Mouse (Mus musculus): ENCODE measurements around the gene Tbce.

GRCm38 (mm10) chr13:13993041-13993440 lies 46.4 kb downstream of the Tbce start:
- TF ChIP-seq CTCF (IDR thresholded peaks at IDR 0.05; ENCODE audit: low read depth) (no peak), EP300 (IDR thresholded peaks at IDR 0.05; ENCODE audit: low read depth) (no peak)

Measured in heart, postnatal 0 days (tissue).